Mouse (Mus musculus) heart, postnatal 10 days (tissue): ENCODE results near the gene Wnt7b. TPM values are rescaled to one million over a fixed set of nuclear protein-coding genes. Genes with fewer than 3 reads are reported as not detected.

ENCODE experiments used
- DNase-seq, 2 experiments: peaks; one replicate each; pipeline ENCODE4 v3.0.0; 2021
- intact Hi-C: fragments of 180-260 bp; cut with DNase I; formaldehyde crosslinking; loops from one replicate; pipeline ENCODE4 v1.15.1; 2025
- total RNA-seq, 2 experiments: library from RNA; stranded (reverse); gene quantifications; 2 replicates each; pipeline ENCODE4 v1.2.3; 2021

Wnt7b gene
- total RNA-seq, 2 experiments from 2014 or later, result 0.22 to 0.25 TPM

GRCm38 (mm10) chr15:85574558-85574957 lies 7.7 kb downstream of the Wnt7b start:
- intact Hi-C loops, result no loop called here
- DNase-seq, result no peak

- intact Hi-C loops, result no loop called here
- no peak for DNase-seq
These were observed 8.2 kb downstream of the Wnt7b start for GRCm38 (mm10) chr15:85574086-85574485.

GRCm38 (mm10) chr15:85572619-85573254 lies 9.5 kb downstream of the Wnt7b start:
- DNase-seq, result no peak
- intact Hi-C loops, result no loop called here

- intact Hi-C loops, result no loop called here
- no peak for DNase-seq
These were observed 12.1 kb downstream of the Wnt7b start for GRCm38 (mm10) chr15:85569995-85570734.

GRCm38 (mm10) chr15:85569167-85569797 lies 13.0 kb downstream of the Wnt7b start:
- no peak for DNase-seq
- intact Hi-C loops, result no loop called here

DNA sequence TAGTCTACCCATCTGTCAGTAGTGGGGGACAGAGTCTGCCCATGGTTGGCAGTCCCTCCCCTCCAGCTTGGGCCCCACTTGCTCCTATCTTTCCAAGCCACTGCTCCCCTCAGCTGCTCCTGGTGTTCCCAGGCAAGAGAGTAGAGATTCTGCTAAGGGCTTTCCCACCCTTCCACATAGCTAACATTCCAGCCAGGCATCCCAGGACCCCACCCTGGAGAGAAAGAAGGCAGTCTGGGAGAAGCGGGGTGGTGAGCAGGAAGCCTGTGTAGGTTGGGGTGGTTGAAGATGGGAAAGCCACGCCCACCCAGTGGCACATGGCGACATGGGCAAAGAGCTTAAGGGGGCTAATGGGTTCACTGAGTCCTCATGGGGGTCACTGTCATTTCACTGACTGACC lies 13.9 kb downstream of the Wnt7b start:
- no peak for DNase-seq
- intact Hi-C loops, result no loop called here

DNA sequence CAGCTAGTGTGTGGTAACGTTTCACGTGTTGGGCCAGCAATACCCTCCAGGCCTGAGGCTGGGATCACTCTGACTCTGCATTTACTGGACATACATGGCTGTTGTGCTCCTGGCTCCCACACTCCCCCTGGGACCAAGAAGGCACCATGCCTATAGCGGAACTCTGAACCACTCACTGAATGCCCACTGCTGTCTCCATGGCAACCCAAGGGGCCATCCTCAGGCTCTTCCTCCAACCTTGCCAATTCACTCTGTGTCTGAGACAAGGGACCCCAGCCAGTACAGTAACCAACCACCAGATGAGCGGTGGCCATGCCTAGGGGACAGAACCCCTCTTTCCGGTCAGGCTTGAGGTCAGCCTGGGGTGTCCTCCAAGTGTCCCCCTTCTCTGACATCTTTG lies 17.3 kb downstream of the Wnt7b start:
- intact Hi-C loops, result no loop called here
- no peak for DNase-seq

DNA sequence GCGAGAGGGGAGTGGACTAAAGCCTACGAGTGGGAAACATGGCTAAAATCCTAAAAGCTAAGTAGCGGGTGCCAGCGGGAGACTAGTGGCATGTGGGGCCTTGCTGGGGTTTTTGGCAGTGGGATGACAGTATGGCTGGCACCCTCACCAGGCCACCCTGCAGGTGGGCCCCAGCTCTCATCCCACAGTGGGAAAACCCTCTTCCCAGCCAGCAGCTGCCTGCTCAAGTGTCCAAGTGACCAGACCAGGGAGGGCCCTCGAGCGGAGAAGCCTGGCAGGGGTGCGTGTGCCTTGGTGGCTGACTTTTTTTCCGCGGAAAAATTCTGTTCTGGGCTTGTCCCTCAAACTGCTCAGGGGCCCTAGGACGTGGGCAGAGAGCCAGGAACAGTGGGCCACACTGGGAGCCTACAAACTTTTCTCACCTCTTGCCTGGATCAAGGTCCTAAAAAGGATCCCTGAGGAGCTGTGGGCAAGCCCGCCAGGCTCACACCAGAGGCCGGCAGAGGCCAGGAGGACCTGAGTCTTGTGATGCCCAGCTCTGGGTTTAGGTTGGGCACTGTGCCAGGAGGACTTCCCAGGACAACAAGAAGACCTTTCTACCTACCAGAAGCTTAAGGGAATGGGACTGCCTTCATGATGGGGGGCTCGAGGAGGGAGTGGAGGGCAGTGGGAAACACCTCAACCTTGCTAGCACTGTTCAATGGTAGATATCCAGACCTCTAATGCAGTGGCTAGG lies 18.1 kb downstream of the Wnt7b start:
- no peak for DNase-seq
- intact Hi-C loops, result no loop called here

DNA sequence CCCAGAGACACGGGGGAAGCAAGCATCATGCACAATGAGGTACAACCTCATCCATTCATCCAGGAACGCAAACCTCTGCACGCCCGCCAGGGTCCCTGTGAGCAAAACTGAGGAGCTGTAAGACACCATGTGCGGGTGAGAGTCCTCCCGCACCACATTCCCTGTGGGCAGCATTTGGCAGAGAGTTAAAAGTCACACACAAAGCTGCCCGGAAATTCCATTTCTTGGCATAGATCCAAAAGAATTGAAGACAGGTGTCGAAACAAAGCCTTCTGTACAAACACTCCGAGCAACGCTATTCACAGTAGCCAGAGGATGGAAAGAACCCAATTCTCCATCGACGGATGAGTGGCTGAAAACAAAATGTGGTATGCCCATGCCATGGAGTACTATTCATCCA lies 20.3 kb downstream of the Wnt7b start:
- DNase-seq, result no peak
- intact Hi-C loops, result no loop called here

GRCm38 (mm10) chr15:85560830-85561229 lies 21.4 kb downstream of the Wnt7b start:
- intact Hi-C loops, result no loop called here
- DNase-seq, result no peak

DNA sequence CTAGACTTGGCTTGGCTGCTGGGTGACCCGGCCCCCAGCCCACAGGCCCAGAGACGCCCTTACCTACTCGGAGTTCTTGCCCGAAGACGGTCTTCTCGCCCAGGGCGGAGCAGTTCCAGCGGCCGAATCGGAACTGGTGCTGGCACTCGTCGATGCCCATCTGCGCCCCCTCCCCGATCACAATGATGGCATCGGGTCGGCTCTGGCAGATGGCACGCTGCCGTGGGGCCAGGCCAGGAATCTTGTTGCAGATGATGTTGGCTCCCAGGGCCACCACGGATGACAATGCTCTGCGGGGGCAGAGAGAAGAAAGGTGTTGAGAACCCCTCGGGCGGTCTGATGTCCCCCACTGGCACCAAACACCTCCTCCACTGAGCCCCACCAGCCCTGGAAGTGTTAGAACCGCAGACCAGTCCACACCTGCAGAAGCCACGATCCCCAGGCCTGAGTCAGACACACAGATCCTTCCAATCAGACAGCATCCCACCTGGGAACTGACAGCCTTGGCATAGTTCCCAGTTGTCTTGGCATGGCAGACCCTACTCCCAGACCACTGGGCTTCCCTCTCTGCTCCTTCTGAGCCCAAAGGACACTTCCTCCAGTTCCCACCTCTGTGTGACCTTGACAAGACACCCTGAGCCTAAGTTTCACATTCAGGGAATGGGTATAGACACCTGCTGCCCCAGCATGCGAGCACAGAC lies 23.3 kb downstream of the Wnt7b start:
- no peak for DNase-seq
- intact Hi-C loops, result no loop called here

- peak in 1 of 2 experiments; percentile 19 for DNase-seq
- intact Hi-C loops, result no loop called here
These were observed 26.5 kb downstream of the Wnt7b start for GRCm38 (mm10) chr15:85555799-85556198.

GRCm38 (mm10) chr15:85553421-85553820 lies 28.9 kb downstream of the Wnt7b start:
- intact Hi-C loops, result no loop called here
- no peak for DNase-seq

GRCm38 (mm10) chr15:85546500-85546899 lies 35.8 kb downstream of the Wnt7b start:
- DNase-seq, result no peak
- intact Hi-C loops, result no loop called here

DNA sequence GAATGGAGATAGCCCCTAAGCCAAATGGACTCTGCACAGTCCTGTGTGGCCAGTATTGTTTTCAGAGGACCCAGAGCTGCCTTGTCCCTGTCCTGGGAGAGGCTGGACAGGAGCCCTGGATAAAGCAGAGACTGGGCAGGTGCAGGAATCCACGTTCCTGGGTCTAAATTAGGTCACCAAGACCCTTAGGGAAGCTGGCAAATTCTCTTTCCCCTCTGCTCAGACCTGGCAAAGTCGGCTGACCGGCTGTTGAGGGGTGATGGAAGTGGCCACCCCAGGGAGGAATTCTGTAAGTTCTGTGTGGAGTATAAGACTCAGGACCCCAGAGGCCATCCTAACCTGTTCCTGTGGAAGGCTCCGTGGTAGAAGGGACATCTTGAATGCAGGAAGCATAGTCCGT lies 36.9 kb downstream of the Wnt7b start:
- intact Hi-C loops, result no loop called here
- DNase-seq, result no peak

DNA sequence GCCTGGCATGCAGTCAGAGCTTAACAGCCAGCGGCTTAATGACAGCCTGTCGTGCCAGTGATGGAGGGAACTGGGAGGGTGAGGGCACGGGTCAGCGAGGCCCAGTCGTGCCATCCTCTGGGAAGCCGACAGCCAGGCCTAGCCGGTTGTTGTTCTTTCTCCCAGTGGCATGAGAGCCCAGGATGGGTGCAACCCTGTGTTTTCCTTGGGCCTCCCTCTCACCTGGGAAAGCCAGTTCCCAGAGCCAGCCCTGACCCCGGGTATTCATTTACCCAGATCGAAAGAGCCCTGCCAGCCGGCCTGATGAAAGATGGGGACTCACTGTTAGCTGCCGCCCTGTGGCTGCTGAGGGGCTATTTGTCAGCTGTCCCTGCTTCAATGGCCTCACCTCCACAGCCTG lies 44.1 kb downstream of the Wnt7b start:
- DNase-seq, result no peak
- intact Hi-C loops, result no loop called here

GRCm38 (mm10) chr15:85537151-85537550 lies 45.1 kb downstream of the Wnt7b start:
- DNase-seq, result no peak
- intact Hi-C loops, result no loop called here

GRCm38 (mm10) chr15:85534646-85535045 lies 47.6 kb downstream of the Wnt7b start:
- intact Hi-C loops, result no loop called here
- no peak for DNase-seq

DNA sequence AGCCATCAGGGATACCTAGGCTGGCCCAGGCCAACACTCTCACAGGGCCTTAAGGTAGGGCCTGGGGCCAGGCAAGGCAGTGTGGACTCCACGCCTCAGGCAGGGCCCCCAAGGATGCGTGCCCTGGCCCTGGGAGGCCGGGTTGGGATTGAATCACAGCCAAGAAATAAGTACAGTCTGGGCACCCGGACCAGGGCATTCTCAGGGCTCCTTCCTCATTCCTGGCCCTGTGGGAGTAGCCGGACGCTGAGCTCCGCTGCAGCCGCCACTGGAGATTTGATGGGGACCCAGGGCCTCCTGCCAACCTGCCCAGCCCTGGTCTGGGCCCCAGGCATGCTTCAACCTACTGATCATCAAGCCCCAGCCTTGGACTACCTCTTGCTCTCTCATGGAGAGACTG lies 48.1 kb downstream of the Wnt7b start:
- DNase-seq, result no peak
- intact Hi-C loops, result no loop called here

- no peak for DNase-seq
These were observed 50.2 kb downstream of the Wnt7b start for GRCm38 (mm10) chr15:85532063-85532462.

DNA sequence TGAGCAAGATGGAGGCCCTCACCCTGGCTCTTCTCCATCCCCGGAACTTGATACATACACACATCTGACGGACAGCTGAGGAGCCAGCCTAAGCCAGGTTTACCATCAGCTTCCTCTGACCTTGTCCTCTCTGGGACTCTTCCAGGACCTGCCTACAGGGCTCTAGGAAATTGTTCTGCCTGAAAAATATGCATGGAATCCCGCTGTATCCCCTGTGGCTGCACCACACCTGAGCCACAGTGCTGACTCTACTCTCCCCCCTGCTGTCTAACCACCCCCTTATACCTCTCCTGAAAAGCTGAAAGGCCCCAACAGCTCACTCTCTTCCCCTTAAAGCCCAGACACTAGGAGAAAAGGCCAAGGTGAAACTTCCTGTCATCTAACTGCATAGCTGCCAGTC lies 52.4 kb downstream of the Wnt7b start:
- DNase-seq, result no peak
- intact Hi-C loops, result no loop called here

More at GRCm38 (mm10) chr15:85532063-85532462, 50.2 kb downstream of the Wnt7b start:
- intact Hi-C loops, result no loop called here
